Mouse (Mus musculus) CD8-positive naive resting alpha-beta T cell, adult 2 months (primary cell): ENCODE results near the gene Mmp15.

Experiments
- DNase-seq, 2 experiments: peaks; one replicate each; pipeline ENCODE4 v3.0.0; 2022; ENCODE audit warnings: low read depth in 2 of 2, low spot score in 2 of 2

The Mmp15 gene

GRCm38 (mm10) chr8:95352151-95352870 is at the start of gene Mmp15:
Gene Mmp15, plus strand, starts transcription at chr8:95352268.
- no peak for DNase-seq

GRCm38 (mm10) chr8:95302410-95302809 is 49.7 kb upstream of the Mmp15 start:
- DNase-seq, result peak in 1 of 2 experiments; percentile 41

DNA sequence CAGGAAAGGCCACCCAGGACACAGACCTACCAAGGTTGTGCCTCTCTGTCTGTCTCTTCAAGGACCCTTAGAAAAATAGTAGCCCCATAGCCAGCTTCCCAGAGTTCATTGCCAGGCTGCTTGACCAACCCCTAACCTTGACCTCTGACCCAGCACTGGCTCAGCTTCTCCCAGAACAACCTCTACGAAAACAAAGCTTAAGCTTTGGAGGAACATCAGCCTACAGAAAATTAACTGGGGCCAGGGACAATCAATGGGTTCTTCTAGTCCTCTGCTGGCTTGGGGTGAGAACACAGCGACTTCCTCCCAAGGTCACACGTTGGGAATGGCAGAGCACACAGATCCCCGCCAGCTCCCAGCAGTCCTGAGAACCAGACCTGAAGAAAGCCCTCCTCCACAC is 46.5 kb upstream of the Mmp15 start:
- DNase-seq, result no peak

GRCm38 (mm10) chr8:95306431-95306830 is 45.6 kb upstream of the Mmp15 start, which contains the start of gene Cngb1:
Gene Cngb1, minus strand, starts transcription at chr8:95306585.
- DNase-seq, result no peak

GRCm38 (mm10) chr8:95310342-95310970 is 41.6 kb upstream of the Mmp15 start, which contains the start of gene Tepp:
Gene Tepp, plus strand, starts transcription at chr8:95310566.
- no peak for DNase-seq

GRCm38 (mm10) chr8:95312836-95313235 is 39.2 kb upstream of the Mmp15 start:
- no peak for DNase-seq

- no peak for DNase-seq
Observed at GRCm38 (mm10) chr8:95313857-95314256, 38.2 kb upstream of the Mmp15 start.

DNA sequence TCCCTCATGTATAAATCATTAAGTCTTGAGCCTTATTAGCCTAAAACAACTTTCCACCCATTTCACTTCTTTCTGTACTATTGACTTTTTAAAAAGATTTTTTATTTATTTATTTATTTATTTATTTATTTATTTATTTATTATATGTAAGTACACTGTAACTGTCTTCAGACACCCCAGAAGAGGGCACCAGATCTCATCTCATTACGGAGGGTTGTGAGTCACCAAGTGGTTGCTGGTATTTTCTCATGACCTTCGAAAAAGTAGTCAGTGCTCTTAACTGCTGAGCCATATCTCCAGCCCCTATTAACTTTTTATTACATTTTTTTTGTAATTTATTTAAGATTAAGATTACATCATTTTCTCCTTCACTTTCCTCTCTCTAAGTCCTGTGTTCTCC is 37.4 kb upstream of the Mmp15 start:
- DNase-seq, result no peak

GRCm38 (mm10) chr8:95315350-95315749 is 36.7 kb upstream of the Mmp15 start:
- DNase-seq, result no peak

DNA sequence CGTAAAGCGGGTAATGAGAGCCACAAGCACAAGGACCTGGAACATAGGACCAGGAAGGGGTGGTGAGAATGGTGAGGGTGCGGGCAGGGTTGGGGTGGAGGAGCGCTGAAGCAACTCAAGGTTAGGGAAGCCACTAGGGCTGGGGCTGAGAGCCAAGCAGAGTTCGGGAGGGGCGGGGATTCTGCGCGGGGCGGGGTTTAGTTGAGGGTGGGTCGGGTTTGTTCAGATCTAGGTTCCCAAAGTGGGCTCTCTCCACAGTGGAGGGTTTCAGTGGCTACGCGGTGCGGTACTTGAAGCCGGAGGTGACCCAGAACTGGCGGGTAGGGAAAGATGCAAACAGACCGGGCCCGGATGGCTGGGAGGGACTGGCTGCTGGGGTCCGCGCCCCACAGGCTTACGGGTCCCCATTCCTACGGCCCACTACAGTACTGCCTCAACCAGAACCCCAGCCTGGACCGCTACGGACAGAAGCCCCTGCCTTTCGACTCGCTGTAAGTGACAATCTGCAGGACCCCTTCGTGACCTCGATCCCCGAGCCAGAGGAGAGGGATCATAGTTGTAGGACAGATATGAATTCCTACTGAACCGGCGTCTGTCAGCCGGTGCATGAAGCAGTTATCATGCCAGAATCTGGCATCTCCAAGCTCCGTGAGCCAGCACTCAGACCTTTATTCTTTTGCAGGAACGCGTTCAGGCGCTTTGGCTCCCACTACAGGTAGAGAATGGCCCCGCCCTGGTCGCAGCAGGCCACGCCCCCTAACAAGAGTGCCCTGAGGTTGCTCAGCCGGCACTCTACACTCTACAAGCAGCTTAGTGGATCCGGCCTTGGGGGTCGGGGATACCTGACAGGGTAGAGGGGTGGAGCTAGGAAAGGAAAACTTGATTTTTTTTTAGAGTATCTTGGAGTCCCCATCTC is 31.6 kb upstream of the Mmp15 start:
- DNase-seq, result peak; percentile 65 to 74

DNA sequence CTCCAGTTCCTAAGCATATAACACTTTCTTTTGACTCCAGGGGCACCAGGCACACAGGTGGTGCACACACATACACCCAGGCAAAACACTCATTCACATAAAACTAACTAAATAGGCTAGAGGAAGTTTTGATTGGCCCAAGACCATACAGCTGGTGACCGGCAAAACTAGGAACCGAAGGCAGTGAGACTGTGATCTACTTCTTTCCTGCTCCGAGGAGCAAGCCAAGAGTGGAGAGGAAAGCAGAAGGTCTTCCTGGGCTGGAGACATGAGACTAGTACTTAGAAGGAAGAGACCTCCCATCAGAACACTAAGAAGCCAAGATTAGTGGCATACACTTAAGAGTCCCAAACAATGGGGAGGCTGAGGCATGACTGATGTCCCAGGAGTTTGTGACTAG is 28.9 kb upstream of the Mmp15 start:
- no peak for DNase-seq

- no peak for DNase-seq
Observed at GRCm38 (mm10) chr8:95324646-95325045, 27.4 kb upstream of the Mmp15 start.

DNA sequence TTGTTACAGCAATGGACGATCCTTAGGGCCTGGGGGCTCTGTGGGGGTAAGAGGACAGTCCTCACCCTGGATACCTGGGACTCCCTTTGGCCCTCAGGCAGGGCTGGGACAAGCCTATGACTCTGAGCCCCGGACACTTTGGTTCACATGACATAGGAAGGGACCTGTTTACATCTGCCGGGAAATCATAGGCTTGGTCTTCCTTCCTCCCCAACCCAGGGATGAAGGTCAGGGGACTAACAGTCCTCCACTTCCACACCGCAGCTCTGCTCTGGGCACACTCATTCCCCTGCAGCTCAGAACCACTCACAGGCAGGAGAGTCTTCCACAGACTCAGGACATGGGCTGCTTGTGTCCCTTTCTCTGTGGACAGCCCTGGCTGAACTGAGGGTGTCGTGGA is 25.2 kb upstream of the Mmp15 start:
- no peak for DNase-seq

DNA sequence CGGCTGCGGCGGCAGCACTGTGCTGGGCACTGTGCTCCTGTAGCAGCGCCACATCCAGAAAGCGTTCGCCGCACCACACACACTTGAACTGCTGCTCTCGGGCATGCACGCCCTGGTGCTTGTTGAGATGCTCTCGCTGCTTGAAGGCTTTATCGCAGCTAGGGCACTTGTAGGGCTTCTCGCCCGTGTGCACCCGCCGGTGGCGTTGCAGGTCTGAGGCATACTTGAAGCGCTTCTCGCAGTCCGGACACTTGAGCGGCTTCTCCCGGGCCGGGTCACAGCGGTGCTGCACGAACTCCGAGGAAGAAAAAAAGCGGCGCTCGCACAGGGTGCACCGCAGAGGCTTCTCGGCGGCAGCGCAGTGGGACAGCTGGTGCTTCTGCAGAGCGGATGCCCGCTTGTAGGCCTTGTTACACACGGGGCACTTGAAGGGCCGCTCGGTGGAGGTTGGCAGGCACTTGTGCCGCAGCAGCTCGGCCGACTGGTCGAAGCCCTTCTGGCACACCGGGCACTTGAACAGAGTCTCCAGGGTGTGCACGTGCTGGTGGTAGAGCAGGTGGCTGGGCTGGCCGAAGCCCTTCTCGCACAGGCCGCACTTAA is 24.1 kb upstream of the Mmp15 start:
- no peak for DNase-seq

GRCm38 (mm10) chr8:95330367-95330766 is 21.7 kb upstream of the Mmp15 start:
- no peak for DNase-seq

DNA sequence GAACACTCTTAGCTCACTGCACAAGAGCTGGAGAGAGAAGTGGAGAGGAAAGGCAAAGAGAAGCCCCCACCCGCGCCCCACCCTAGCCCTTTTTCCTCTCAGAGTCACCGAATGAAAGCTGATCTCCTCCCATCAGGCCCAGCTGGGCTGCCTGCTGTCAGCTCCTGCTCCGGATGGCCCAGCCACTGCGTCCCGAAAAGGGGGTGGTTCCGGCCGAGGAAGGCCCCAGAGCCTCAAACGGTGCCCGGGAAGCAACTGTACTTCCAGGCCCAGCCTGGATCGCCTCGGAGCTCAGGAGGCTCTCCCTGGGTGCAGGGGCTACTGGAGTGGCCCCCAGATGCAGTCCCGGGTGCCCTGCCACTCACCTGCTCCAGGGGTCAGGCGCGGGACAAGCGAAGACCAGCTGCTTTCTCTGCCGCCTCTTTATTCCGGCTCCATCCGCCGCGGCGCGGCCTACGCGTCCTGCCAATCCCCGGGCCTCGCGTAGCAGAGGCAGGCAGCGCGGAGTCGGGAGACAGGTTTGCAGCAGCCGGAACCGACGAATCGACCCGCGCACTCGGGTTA is 20.8 kb upstream of the Mmp15 start:
- no peak for DNase-seq

- DNase-seq, result peak; percentile 95 to 97
Observed at GRCm38 (mm10) chr8:95331720-95332436, 20.2 kb upstream of the Mmp15 start, which contains the start of the genes Zfp319 and Usb1. Gene Zfp319, minus strand, starts transcription at chr8:95331950. Gene Usb1, plus strand, starts transcription at chr8:95332284.

DNA sequence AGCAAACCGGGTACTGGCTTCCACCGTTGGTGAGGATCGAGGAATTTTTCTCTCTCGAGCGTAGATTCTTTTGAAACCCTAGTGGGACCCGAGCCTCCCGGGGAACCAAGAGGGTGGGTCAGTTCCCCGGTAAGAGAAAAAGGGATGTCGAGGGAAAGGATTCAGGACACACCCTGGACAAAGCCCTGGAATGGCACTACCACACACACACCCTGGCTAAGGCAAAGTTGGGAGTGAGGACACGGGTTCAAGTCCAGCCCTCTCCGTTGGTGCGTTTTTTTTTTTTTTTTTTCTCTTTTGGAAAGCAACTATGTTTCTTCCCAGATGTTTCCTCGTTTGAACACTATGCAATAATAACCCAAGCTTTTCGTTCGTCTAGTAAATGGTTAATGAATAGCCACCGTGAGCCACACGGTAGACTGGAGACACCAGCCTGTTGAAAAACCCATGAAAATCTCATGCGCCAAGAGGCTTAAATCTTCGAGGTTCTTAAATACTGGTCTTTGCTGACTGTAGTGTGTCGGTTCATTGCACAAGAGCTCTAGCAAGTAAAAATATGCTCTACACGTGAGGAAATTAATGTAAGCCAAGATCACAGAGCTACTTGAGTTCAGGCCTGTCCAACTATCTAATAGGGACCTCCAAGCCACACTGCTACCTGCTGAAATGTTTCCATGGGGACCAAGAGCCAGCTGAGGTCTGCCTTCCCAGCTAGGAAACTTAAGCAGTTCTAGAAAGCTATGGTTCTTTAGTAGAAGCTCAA is 19.4 kb upstream of the Mmp15 start:
- no peak for DNase-seq

DNA sequence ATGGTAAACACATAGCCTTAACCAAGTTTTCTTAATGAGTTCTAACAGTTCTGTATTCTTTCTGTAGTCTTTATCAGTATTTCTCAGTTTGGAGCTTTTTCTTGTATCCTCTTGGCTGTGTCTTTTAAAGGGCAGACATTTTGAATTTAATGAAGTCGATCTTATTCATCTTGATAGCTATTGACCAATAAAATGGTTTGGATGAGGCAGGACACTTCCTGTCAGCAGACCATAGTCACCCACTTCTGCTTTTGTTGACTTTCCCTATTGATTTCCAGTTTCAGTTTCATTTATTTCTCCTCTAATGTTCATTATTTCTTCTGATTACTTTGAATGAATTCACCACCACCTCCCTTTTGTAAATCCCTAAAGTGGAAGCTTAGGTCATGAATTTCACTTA is 16.4 kb upstream of the Mmp15 start:
- no peak for DNase-seq
